Mouse (Mus musculus): ENCODE results near the gene Rfx1.
A peak's percentile ranks its signal among the peaks of the same experiment; 100 is the strongest.

Rfx1 gene

GRCm38 (mm10) chr8:84066291-84066930, at the start of gene Rfx1:
Gene Rfx1 (plus strand): TSS chr8:84066834.
- DNase-seq, result peak; percentile 99 to 100

GRCm38 (mm10) chr8:84019738-84020137, 46.9 kb upstream of the Rfx1 start:
- no peak for DNase-seq

- DNase-seq, result no peak
Observed at GRCm38 (mm10) chr8:84021096-84021495, 45.5 kb upstream of the Rfx1 start, which contains the start of gene Palm3. Gene Palm3 (plus strand): TSS chr8:84021471.

GRCm38 (mm10) chr8:84021569-84021968, 45.1 kb upstream of the Rfx1 start:
- DNase-seq, result no peak

GRCm38 (mm10) chr8:84023085-84023484, 43.5 kb upstream of the Rfx1 start:
- peak; percentile 40 to 48 for DNase-seq

- DNase-seq, result no peak
Observed at GRCm38 (mm10) chr8:84023631-84024030, 43.0 kb upstream of the Rfx1 start.

GRCm38 (mm10) chr8:84024171-84024570, 42.5 kb upstream of the Rfx1 start:
- DNase-seq, result peak; percentile 72 to 76

GRCm38 (mm10) chr8:84025863-84026262, 40.8 kb upstream of the Rfx1 start:
- peak; percentile 60 to 74 for DNase-seq

- DNase-seq, result no peak
Observed at GRCm38 (mm10) chr8:84027449-84027848, 39.2 kb upstream of the Rfx1 start.

GRCm38 (mm10) chr8:84029272-84029671, 37.4 kb upstream of the Rfx1 start:
- peak in 1 of 2 experiments; percentile 22 for DNase-seq

- no peak for DNase-seq
Observed at GRCm38 (mm10) chr8:84032777-84033176, 33.9 kb upstream of the Rfx1 start.

- DNase-seq, result no peak
Observed at GRCm38 (mm10) chr8:84038015-84038414, 28.6 kb upstream of the Rfx1 start.

GRCm38 (mm10) chr8:84039050-84039449, 27.6 kb upstream of the Rfx1 start:
- DNase-seq, result peak; percentile 89 to 93

- peak; percentile 67 to 68 for DNase-seq
Observed at GRCm38 (mm10) chr8:84042066-84042947, 24.3 kb upstream of the Rfx1 start, which contains the start of gene Il27ra. Gene Il27ra (minus strand): TSS chr8:84042589.

- peak; percentile 84 to 89 for DNase-seq
Observed at GRCm38 (mm10) chr8:84042948-84043342, 23.7 kb upstream of the Rfx1 start.

- DNase-seq, result peak in 1 of 2 experiments; percentile 21
Observed at GRCm38 (mm10) chr8:84044103-84044502, 22.5 kb upstream of the Rfx1 start.

GRCm38 (mm10) chr8:84044900-84045299, 21.7 kb upstream of the Rfx1 start, which contains the start of gene Rln3:
Gene Rln3 (minus strand): TSS chr8:84045000.
- DNase-seq, result no peak

- no peak for DNase-seq
Observed at GRCm38 (mm10) chr8:84046505-84046904, 20.1 kb upstream of the Rfx1 start.

GRCm38 (mm10) chr8:84048171-84048570, 18.5 kb upstream of the Rfx1 start:
- no peak for DNase-seq

GRCm38 (mm10) chr8:84052746-84053145, 13.9 kb upstream of the Rfx1 start:
- DNase-seq, result no peak

GRCm38 (mm10) chr8:84053229-84053628, 13.4 kb upstream of the Rfx1 start:
- no peak for DNase-seq

GRCm38 (mm10) chr8:84057827-84058226, 8.8 kb upstream of the Rfx1 start:
- no peak for DNase-seq

- no peak for DNase-seq
Observed at GRCm38 (mm10) chr8:84059226-84059625, 7.4 kb upstream of the Rfx1 start.

- DNase-seq, result no peak
Observed at GRCm38 (mm10) chr8:84060245-84060644, 6.4 kb upstream of the Rfx1 start.

Data from cerebellum, postnatal 10 days (tissue).